Mouse (Mus musculus): ENCODE data around the gene Gm10647. TPM values are rescaled to one million over a fixed set of nuclear protein-coding genes. Genes with fewer than 3 reads are reported as not detected.
"Not testable (repeated sequence)": the region's sequence is repeated elsewhere in the genome, so short reads cannot be mapped to it uniquely, and the experiment has no call there.

The Gm10647 gene
- polyA plus RNA-seq, 1 experiment from 2014 or later, result 0.25 TPM

DNA sequence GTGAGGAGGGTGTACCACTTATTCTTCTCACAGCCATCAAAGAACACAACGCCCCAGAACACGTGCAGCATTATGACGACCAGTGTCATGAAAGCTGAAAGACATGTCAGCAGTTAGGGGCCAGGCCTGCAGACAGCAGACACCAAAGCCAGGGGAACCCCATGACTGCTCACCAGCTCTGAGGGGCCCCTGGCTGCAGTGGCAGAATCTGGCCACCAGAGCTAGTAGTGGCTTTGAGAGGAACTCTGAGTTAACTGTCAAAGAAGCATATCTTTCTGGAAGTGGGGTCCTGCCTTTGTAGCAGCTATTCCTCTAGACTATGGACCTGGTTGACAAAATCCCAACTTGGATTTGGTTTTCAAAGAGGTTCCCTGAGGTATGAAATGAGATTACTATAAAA is 12.3 kb upstream of the Gm10647 start:
- ATAC-seq; H3K27me3 ChIP-seq (ENCODE audit: insufficient read depth, low read length); H3K9ac ChIP-seq (replicated peaks); H3K4me1 ChIP-seq (ENCODE audit: insufficient read depth); H3K9me3 ChIP-seq (ENCODE audit: low read length); H3K36me3 ChIP-seq (replicated peaks; ENCODE audit: insufficient read depth, low read length); H3K4me2 ChIP-seq (ENCODE audit: low read depth, low read length); H3K4me3 ChIP-seq (ENCODE audit: low read depth, low read length); DNase-seq; H3K27ac ChIP-seq (ENCODE audit: low read depth): not testable (repeated sequence)
- peak; percentile 50 for TF ChIP-seq CTCF (IDR thresholded peaks at IDR 0.05; ENCODE audit: low read depth)
- no CpG with 5 or more reads among the region's 3 CpGs for WGBS (ENCODE audit: insufficient replicate concordance)

DNA sequence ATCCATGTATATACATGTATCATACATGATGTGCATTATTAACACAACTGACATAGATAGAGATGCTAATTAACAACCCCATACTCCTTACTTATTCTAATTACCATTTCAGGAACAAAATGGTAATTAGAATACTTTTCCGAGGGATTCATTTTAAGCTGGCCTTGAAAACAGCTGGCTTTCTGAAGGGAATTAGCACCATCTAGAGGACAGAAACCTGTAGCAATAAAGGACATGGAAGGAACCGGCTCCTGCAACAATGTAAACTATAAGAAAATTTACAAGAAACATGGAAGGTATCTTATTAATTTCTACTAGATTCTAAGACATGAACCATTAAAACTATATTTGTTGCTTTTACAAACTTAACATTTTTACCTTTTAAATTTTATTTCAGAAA is 9.0 kb upstream of the Gm10647 start:
- 16% methylated on average over 2 of the region's 2 CpGs for WGBS (ENCODE audit: insufficient replicate concordance)
- TF ChIP-seq EP300 (IDR thresholded peaks at IDR 0.05; ENCODE audit: low read depth), result no peak
- TF ChIP-seq CTCF (IDR thresholded peaks at IDR 0.05; ENCODE audit: low read depth), result peak; percentile 71

DNA sequence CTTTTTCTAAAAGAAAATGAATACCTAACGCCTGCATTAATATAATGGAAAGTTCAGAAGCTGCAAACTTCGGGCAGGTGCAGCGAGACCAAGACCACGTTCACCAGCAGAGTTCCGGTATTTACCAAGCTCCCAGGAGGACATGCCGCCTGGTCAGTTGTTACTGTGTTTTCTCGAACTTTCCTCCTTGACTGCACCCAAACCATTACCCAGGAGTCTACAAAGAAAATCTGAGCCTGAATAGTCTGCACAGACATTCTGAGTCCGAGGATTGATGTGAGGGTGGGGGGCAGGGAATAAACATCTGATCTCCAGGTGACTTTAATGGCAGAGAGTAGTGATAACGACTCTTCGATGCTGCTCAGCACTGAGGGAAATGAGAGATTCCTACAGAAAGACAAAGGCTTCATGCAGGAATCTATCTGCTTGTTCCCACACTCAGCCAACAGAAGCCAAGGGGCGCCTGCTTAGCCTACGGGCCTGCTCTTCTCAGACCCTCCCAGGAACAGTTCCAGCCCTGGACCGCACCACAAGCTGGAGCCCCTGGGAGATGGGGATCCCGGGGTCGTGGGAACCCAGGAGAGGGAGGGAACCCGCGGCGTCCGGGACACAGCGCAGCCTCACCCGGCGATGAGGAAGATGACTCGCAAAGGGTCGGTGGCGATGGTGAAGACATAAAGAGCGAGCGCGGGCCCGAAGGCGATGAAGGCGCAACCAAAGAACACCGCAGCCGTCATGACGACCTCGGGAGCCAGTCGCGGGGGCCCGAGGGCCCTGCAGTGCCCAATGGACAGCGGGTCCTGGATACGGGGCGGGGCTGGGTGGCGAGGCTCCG is 2.0 kb upstream of the Gm10647 start:
- Histone ChIP-seq H3K27ac (ENCODE audit: low read depth) (peak overlapping the region; percentile 83; the same call in 1 of the 2 replicates), H3K4me3 (ENCODE audit: low read depth, low read length) (peak overlapping the region; percentile 52), H3K36me3 (replicated peaks; ENCODE audit: insufficient read depth, low read length) (no peaks in the 10 kb centered on the region), H3K9ac (replicated peaks) (peak overlapping the region; percentile 61), H3K27me3 (ENCODE audit: insufficient read depth, low read length) (no peaks in the 10 kb centered on the region), H3K4me1 (ENCODE audit: insufficient read depth) (0 out of 2 replicates have a peak, but pooled peaks cover 15% of the 10 kb centered on the region), H3K9me3 (ENCODE audit: low read length) (no peaks in the 10 kb centered on the region), H3K4me2 (ENCODE audit: low read depth, low read length) (peak overlapping the region; percentile 80)
- ATAC-seq (no peak), DNase-seq (no peak)
- TF ChIP-seq CTCF (IDR thresholded peaks at IDR 0.05; ENCODE audit: low read depth), result no peak
- no peak for TF ChIP-seq EP300 (IDR thresholded peaks at IDR 0.05; ENCODE audit: low read depth)
- 3% methylated on average over 43 of the region's 43 CpGs for WGBS (ENCODE audit: insufficient replicate concordance)

More for the DNA sequence above, 9.0 kb upstream of the Gm10647 start:
- no peaks in the 10 kb centered on the region for H3K4me1 ChIP-seq (ENCODE audit: insufficient read depth)
- H3K9me3 ChIP-seq (ENCODE audit: low read length), result no peaks in the 10 kb centered on the region
- H3K4me3 ChIP-seq (ENCODE audit: low read depth, low read length), result no peak overlapping the region
- no peak overlapping the region for H3K4me2 ChIP-seq (ENCODE audit: low read depth, low read length)
- H3K27ac ChIP-seq (ENCODE audit: low read depth), result no peak overlapping the region
- H3K36me3 ChIP-seq (replicated peaks; ENCODE audit: insufficient read depth, low read length), result no peaks in the 10 kb centered on the region; the same call in 1 of the 2 replicates
- H3K9ac ChIP-seq (replicated peaks), result no peak overlapping the region
- DNase-seq (no peak), ATAC-seq (no peak)
- H3K27me3 ChIP-seq (ENCODE audit: insufficient read depth, low read length), result no peaks in the 10 kb centered on the region

DNA sequence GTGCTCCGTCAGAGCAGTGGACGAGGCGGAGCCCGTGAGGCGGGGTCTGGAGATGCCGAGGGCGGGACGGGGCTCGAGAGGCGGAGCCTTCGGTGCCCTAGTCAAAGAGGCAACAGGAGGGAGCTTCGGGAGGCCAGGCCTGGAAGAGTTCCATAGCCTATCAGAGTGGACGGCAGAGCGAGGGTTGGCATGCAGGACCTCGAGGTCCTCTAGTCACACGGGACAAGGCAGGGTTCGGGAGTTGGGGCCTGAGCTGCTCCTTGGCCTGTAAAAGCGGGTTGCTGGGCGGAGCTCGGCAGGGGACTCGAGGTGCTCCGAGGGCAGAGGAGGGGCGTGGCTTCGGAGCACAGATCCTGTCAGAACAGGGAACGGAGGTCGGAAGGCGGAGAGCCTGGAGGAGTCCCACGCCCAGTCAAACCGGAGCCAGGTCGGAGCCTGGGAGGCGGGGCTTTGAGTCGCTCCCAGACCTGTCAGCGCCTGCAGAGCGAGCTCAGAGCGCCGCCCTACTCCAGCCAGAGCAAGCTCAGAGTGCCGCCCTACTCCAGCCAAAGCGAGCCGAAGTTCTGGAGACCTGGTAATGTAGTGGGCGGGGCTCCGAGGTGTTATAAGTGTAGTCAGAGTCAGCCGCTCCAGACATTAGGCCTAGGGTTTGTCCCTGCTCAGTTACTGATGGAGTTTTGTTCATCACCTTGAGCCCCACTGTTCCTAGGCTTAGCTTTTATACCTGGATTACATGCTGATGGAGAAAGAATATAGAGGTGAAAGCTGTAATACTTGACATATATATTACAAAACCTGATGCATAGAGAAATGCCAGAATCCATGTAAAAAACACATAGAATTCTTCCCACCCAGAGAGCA is 1.1 kb upstream of the Gm10647 start, which contains the start of gene Aph1b:
Gene Aph1b, minus strand, starts transcription at position 27 of the 861 bp plus-strand sequence.
- ATAC-seq, result peak; percentile 94
- Histone ChIP-seq H3K27me3 (ENCODE audit: insufficient read depth, low read length) (no peaks in the 10 kb centered on the region), H3K4me2 (ENCODE audit: low read depth, low read length) (peak within 1 kb of the TSS; percentile 80), H3K4me1 (ENCODE audit: insufficient read depth) (0 out of 2 replicates have a peak, but pooled peaks cover 15% of the 10 kb centered on the region), H3K9ac (replicated peaks) (peak within 1 kb of the TSS; percentile 61), H3K4me3 (ENCODE audit: low read depth, low read length) (peak within 1 kb of the TSS; percentile 52), H3K9me3 (ENCODE audit: low read length) (no peaks in the 10 kb centered on the region), H3K27ac (ENCODE audit: low read depth) (peak within 1 kb of the TSS; percentile 83), H3K36me3 (replicated peaks; ENCODE audit: insufficient read depth, low read length) (no peaks in the 10 kb centered on the region)
- WGBS (ENCODE audit: insufficient replicate concordance), result under 1% methylated on average over 42 of the region's 42 CpGs
- peak; percentile 97 for DNase-seq
- TF ChIP-seq EP300 (IDR thresholded peaks at IDR 0.05; ENCODE audit: low read depth), result no peak
- no peak for TF ChIP-seq CTCF (IDR thresholded peaks at IDR 0.05; ENCODE audit: low read depth)

DNA sequence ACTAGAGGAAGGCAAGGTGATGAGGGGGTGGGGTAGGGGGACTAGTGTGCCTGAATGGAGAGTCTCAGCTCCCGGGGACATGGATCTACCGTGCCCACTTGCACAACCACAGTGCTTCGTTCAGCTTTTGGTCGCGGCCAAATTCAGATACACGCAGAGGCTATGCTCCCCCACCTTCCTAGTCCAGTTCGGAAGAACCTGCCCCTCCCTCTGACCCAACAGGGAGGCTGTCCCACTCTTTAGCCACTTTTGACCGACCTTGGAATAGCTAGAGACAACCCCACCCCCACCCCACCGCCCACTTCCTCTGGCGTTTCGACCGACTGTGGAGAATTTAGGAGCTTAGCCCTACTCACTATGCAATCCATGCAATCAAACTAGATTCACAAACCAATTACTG is 5.1 kb downstream of the Gm10647 start:
- Histone ChIP-seq H3K9me3 (ENCODE audit: low read length) (no peaks in the 10 kb centered on the region), H3K27me3 (ENCODE audit: insufficient read depth, low read length) (peaks cover 14% of the 10 kb centered on the region), H3K4me2 (ENCODE audit: low read depth, low read length) (peak overlapping the region; percentile 57), H3K4me3 (ENCODE audit: low read depth, low read length) (0 out of 2 replicates have a peak overlapping the region, but pooled peaks have one; percentile 3), H3K36me3 (replicated peaks; ENCODE audit: insufficient read depth, low read length) (no peaks in the 10 kb centered on the region), H3K9ac (replicated peaks) (no peak overlapping the region), H3K4me1 (ENCODE audit: insufficient read depth) (peaks cover 20% of the 10 kb centered on the region), H3K27ac (ENCODE audit: low read depth) (peak overlapping the region; percentile 49)
- DNase-seq, result peak; percentile 52
- ATAC-seq, result peak; percentile 86
- 23% methylated on average over 12 of the region's 12 CpGs for WGBS (ENCODE audit: insufficient replicate concordance)
- TF ChIP-seq CTCF (IDR thresholded peaks at IDR 0.05; ENCODE audit: low read depth) (no peak), EP300 (IDR thresholded peaks at IDR 0.05; ENCODE audit: low read depth) (no peak)

DNA sequence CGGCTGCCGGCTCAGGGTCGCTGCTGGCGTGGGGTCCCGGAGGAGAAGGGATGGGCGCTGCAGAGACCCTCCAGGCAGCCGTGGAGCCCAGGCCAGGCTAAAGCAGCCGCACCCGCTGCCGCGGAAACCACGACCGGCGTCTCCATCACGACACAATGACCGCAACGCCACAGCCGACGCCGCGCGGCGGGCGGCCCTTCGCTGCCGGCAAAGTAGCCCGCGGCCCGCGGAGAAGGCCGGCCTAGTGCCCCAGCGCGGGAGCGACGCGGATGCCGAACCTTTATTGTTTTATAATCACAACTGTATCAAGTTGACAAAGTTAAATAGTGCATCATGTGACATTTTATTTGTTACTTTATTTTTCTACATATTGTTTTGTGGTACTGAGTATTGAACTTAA is 9.1 kb downstream of the Gm10647 start:
- H3K9me3 ChIP-seq (ENCODE audit: low read length); ATAC-seq; DNase-seq; H3K36me3 ChIP-seq (replicated peaks; ENCODE audit: insufficient read depth, low read length); H3K9ac ChIP-seq (replicated peaks); H3K27ac ChIP-seq (ENCODE audit: low read depth): not testable (repeated sequence)
- Histone ChIP-seq H3K4me1 (ENCODE audit: insufficient read depth) (peaks cover 15% of the 10 kb centered on the region), H3K27me3 (ENCODE audit: insufficient read depth, low read length) (peaks cover 22% of the 10 kb centered on the region), H3K4me2 (ENCODE audit: low read depth, low read length) (peak overlapping the region; percentile 40; the same call in 1 of the 2 replicates), H3K4me3 (ENCODE audit: low read depth, low read length) (peak overlapping the region; percentile 26)
- 5% methylated on average over 31 of the region's 37 CpGs for WGBS (ENCODE audit: insufficient replicate concordance)

Measured in liver, postnatal 0 days (tissue).